Mouse (Mus musculus): ENCODE data around the gene Klra2. TPM values are rescaled to one million over a fixed set of nuclear protein-coding genes. Genes with fewer than 3 reads are reported as not detected.

The Klra2 gene
- polyA plus RNA-seq, 1 experiment from 2014 or later, result 0.69 TPM

GRCm38 (mm10) chr6:131245081-131245480 is 2.1 kb downstream of the Klra2 start:
- 31% methylated on average over 2 of the region's 2 CpGs for WGBS (ENCODE audit: missing documents)
- Histone ChIP-seq H3K27ac (peak overlapping the region; percentile 12; the same call in 1 of the 2 replicates), H3K79me2 (ENCODE audit: inconsistent target) (no peaks in the 10 kb centered on the region), H3K4me3 (ENCODE audit: inconsistent target) (no peak overlapping the region), H3K36me3 (ENCODE audit: inconsistent target) (no peaks in the 10 kb centered on the region)

Other genes with a start within 250 kb of the Klra2 start
- gene Magohb, start 45.9 kb upstream of the Klra2 start, polyA plus RNA-seq (2018), result 8.6 to 19.9 TPM (median 11.8 TPM) in 3 replicates
- not detected in 3 replicates for gene Styk1, start 106.2 kb upstream of the Klra2 start, polyA plus RNA-seq (2018)
- 23.2 to 133 TPM (median 72.9 TPM) in 3 replicates for gene Ybx3, start 141.1 kb upstream of the Klra2 start, polyA plus RNA-seq (2018)
- not detected in 3 replicates for gene 5430401F13Rik, start 239.0 kb upstream of the Klra2 start, polyA plus RNA-seq (2018)
- not detected in 3 replicates for gene Gm6619, start 239.0 kb upstream of the Klra2 start, polyA plus RNA-seq (2018)